Mouse (Mus musculus) testis, adult 2 months (tissue): ENCODE results near the gene Oxsm.

Experiments
- CTCF ChIP-seq: fragments of 200-500 bp; IDR thresholded peaks from 2 replicates; pipeline ENCODE4 v1.5.1; 2012; ENCODE audit warnings: low read depth, mild to moderate bottlenecking, inconsistent platforms, low read length, moderate library complexity; ENCODE audit not compliant: control insufficient read depth, insufficient read depth, insufficient replicate concordance
- POLR2A ChIP-seq: fragments of 200-500 bp; IDR thresholded peaks from 2 replicates; pipeline ENCODE4 v1.6.1; 2012; ENCODE audit warnings: low read depth, mild to moderate bottlenecking, inconsistent platforms, low read length, moderate library complexity; ENCODE audit not compliant: control insufficient read depth

- no peak for TF ChIP-seq CTCF
- no peak for TF ChIP-seq POLR2A
These were observed 49.2 kb downstream of the Oxsm start for GRCm38 (mm10) chr14:16200220-16200912.
